Mouse (Mus musculus): Measurements from ENCODE around the gene Snx27. TPM values are rescaled to one million over a fixed set of nuclear protein-coding genes. Genes with fewer than 3 reads are reported as not detected.

Snx27 gene
- total RNA-seq, 2 experiments from 2014 or later = 35.7 to 37.1 TPM

DNA sequence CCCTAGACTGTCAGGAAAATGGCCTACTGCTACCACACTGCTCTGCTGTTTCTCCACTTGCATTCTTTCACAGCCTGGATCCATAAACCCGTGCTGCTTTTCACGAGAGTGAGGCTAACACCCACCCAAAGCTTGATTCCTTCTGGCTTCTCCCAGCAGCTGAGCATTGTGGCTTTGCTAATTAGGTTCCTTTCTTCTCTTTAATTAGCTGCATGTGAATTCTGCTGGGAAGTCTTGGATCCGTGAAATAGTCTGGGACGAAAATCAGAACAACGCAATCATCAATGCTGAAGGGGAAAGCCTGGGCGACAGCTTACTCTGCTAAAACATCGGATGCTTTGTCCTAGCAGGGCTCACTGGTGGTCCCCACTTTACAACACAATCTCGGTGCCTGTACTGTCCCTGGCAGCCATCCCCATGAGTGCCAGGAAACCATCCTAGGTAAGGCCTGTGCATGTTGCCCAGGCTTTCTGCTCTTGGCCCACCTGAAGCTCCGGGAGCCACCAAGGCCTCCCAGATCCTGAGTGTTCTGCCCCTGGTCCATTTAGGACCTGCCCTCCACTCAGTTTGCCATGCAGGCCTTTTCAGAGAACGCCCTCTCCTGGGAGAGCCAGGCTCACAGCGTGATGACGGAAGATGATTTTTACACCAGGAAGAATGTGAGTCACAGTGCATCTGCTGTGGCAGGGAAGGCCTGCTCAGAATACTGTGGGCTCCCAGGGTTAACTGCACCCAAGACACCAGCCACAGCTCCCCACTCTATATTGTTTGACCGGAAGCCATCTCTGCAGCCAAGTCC is 116.7 kb downstream of the Snx27 start:
- H3K4me3 ChIP-seq = no peak overlapping the region
- no peak for DNase-seq
- intact Hi-C loops (cut with DNase I) = no loop called here
- H3K27ac ChIP-seq = no peak overlapping the region
- TF ChIP-seq CTCF (IDR thresholded peaks at IDR 0.05) = no peak

DNA sequence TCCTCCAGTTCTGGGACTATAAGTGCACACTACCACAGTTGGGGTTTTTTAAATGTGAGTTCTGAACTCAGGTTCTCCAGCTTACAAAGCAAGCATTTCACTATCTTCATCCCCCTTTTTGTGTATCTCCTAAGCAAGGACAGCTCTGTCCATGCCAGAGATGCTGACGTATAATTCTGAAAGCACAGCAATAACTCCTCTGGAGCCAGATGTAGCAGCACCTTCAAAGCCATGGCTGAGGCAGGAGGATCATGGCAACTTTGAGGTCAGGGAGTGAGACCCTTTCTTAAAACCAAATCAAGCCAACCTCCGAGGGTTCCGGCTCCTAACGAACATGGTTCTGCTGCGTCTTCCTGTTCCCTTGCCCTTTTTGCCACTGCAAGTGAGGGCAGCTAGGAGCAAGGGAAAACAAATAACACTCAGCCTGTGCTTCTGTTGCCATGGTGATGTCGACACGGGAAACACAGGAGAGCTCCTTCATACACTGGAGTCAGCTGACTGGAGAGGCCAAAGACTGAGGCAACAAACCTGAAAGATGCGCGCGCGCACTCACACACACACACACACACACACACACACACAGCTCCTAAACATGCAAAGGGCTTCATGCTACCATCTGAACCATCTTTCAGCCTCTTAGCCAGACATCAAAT is 118.5 kb downstream of the Snx27 start:
- H3K27ac ChIP-seq = no peak overlapping the region
- intact Hi-C loops (cut with DNase I) = no loop called here
- H3K4me3 ChIP-seq = no peak overlapping the region
- no peak for TF ChIP-seq CTCF (IDR thresholded peaks at IDR 0.05)
- no peak for DNase-seq

DNA sequence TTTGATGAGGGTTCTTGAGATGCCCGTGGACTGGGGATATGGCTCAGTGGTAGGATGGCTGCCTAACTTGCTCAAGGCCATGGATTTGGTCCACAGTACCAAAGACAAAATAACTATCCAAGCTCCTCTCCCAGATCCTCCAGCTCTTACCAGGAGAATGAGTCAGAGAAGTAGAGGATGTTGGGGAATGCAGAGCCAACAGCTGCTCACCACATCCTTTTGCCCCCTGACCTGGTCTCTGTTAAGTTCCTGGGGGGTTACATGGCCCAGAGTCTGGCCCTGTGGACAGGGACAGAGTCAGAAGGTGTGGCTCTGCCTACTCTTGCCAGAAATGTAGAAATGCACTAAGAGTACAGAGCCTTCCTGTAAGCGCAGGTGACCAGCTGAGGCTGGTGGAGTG is 122.7 kb downstream of the Snx27 start:
- DNase-seq = no peak
- H3K4me3 ChIP-seq = no peak overlapping the region
- no peak overlapping the region for H3K27ac ChIP-seq
- no peak for TF ChIP-seq CTCF (IDR thresholded peaks at IDR 0.05)
- intact Hi-C loops (cut with DNase I) = loop anchor here (5.0 kb wide), 1 partner anchor 93 kb away; no protein-coding TSS in a partner anchor

DNA sequence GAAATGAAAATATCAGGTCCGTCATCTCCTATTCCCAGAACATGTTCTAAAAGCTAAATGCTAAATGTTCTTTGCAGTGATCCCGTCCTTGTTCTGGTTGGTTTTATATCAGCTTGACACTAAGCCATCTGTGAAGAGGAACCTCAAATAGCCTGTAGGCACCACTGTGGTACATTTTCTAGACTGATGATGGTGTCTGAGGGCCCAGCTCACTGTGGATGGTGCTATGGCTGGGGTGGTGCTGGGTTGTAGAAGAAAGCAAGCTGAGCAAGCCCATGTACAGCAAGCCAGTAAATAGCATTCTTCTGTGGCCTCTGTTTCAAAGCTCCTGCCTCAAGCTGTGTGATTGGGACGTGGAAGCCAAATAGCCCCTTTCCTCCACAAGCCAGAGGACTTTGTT is 125.5 kb downstream of the Snx27 start:
- no peak for TF ChIP-seq CTCF (IDR thresholded peaks at IDR 0.05)
- intact Hi-C loops (cut with DNase I) = loop anchor here (5.0 kb wide), 1 partner anchor 90 kb away; no protein-coding TSS in a partner anchor
- no peak overlapping the region for H3K4me3 ChIP-seq

DNA sequence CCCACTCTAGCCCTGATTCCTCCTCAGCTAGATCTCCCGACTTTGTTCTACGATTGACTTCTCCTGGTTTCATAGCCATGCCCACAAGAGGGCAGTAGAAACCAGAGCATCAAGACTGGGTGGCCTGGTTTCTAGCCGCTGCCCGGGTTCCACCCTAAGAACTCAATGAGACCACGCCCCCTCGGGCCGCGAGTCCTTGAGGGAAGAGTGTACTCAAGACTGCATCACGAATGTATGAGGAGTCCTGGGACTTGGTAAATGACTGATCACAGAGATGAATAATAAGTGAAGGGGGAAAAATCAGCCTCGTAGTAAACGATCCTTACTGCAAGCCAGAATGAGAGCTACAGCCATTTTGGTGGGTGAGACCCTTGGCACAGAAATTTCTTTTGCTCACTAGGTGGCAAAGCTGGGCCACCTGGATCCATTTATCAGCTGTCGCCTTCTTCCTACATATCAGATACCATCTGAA is 126.0 kb downstream of the Snx27 start:
- peak; percentile 85 for DNase-seq
- H3K4me3 ChIP-seq = peak overlapping the region; percentile 43
- intact Hi-C loops (cut with DNase I) = loop anchor here (1.0 to 5.0 kb wide), 3 partner anchors 46 to 146 kb away; no protein-coding TSS in a partner anchor

More for the DNA sequence above, 125.5 kb downstream of the Snx27 start:
- no peak for DNase-seq
- H3K27ac ChIP-seq = no peak overlapping the region

DNA sequence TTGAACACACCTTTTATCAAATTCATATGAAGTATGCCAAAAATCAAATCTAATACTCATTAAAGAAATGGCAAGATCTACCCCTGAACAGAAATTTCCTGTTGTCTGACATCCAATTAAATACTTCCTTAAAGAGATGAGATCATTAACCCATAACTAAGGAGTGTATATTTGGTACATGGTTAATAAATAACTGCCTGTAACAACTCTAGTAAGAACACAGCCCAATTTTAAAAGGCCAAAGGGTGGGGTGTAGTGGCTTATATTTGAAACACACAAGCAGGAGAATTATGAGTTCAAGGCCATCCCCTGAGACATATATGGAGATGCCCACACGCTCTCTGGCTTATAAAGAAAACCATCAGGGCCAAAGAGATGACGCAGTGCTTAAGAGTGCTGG is 133.1 kb downstream of the Snx27 start:
- no peak for DNase-seq
- intact Hi-C loops (cut with DNase I) = no loop called here
- no peak overlapping the region for H3K4me3 ChIP-seq
- TF ChIP-seq CTCF (IDR thresholded peaks at IDR 0.05) = no peak
- H3K27ac ChIP-seq = no peak overlapping the region

More for the DNA sequence above, 126.0 kb downstream of the Snx27 start:
- peak; percentile 91 for TF ChIP-seq CTCF (IDR thresholded peaks at IDR 0.05)
- no peak overlapping the region for H3K27ac ChIP-seq

Other genes with a start within 250 kb of the Snx27 start
- not detected for gene Them5, start 240.6 kb downstream of the Snx27 start, total RNA-seq (2021)
- gene C2cd4d, start 220.3 kb downstream of the Snx27 start, total RNA-seq (2021) = not detected
- gene Rorc, start 209.9 kb downstream of the Snx27 start, total RNA-seq (2021) = 10 to 100 TPM; 97.8 to 99.7 TPM
- under 1 TPM; 0.31 to 0.39 TPM for gene Lingo4, start 184.2 kb downstream of the Snx27 start, total RNA-seq (2021)
- gene Tdrkh, start 169.4 kb downstream of the Snx27 start, total RNA-seq (2021) = 1 to 10 TPM; 2.8 to 2.9 TPM
- 10 to 100 TPM; 29.5 to 37.2 TPM for gene Mrpl9, start 139.4 kb downstream of the Snx27 start, total RNA-seq (2021)
- gene Oaz3, start 138.8 kb downstream of the Snx27 start, total RNA-seq (2021) = not detected
- gene Celf3, start 104.4 kb downstream of the Snx27 start, total RNA-seq (2021) = not detected
- gene Riiad1, start 102.4 kb downstream of the Snx27 start, total RNA-seq (2021) = 10 to 100 TPM; 11.2 to 11.4 TPM
- gene Gm10972, start 60.4 kb upstream of the Snx27 start, total RNA-seq (2021) = not detected
- 1 to 10 TPM in 1 of 2 experiments, under 1 TPM in 1; 0.92 to 2.2 TPM for gene Tuft1, start 76.2 kb upstream of the Snx27 start, total RNA-seq (2021)
- 1 to 10 TPM in 1 of 2 experiments, under 1 TPM in 1; 0.89 to 3.0 TPM for gene Selenbp2, start 110.8 kb upstream of the Snx27 start, total RNA-seq (2021)
- gene Cgn, start 203.8 kb upstream of the Snx27 start, total RNA-seq (2021) = under 1 TPM in 1 of 2 experiments, not detected in 1; 0.08 TPM

Data from gastrocnemius, adult 2 months (tissue).